ENCODE assay signal across 8 mouse cellular contexts in the genomic region with DNA sequence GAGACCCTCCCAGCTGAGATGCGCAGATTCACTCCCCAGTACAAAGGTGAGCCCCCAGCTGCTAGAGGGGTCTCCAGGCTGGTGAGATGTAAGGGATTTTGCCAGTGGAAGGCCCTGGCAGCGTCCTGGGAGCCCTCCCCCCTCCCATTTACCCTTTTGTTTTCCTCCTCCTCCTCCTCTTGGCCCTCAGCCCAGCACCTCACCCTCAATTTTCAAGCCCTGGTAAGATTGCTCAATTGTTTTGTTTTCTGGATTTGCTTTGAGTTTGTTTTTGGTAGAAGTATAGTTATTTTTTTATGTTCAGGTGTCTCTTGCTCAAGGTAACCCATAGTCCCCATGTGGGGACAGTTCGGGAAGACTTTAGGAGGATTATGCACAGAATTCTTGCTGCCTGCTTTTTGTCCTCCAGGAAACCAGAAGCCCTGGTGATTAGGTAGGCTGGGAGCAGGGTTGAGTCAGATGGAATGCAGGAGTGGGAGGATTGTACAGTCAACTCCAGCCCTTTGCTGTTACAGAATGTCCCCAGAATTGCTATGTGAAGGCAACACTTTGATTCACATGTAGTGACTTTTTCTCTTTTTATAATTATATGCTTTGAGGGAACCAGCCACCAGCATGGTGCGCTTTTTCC. TPM values are rescaled to one million over a fixed set of nuclear protein-coding genes. Genes with fewer than 3 reads are reported as not detected.
DNase-seq lines count a peak whose midpoint lies in the region; ATAC-seq and TF ChIP-seq lines count a peak whose summit lies in the region.

No protein-coding gene starts in this region.

- TF ChIP-seq POLR2A in olfactory bulb, adult 2 months (IDR thresholded peaks at IDR 0.05; ENCODE audit: insufficient read depth, low read depth, low read length): no peak

- no peak for DNase-seq in midbrain, embryonic 10.5 days (ENCODE audit: low spot score)
- no peak for DNase-seq in midbrain, embryonic 11.5 days (ENCODE audit: low spot score, missing footprints)
- DNase-seq in hindbrain, embryonic 14.5 days (ENCODE audit: low spot score): no peak
- no peak for DNase-seq in retina, postnatal 1 day
- no peak for DNase-seq in right cerebral cortex, postnatal 36 days (ENCODE audit: low spot score in 2 of 2)

- H3K4me1 ChIP-seq in erythroblast, embryonic 14.5 days (ENCODE audit: control insufficient read depth): peaks cover 79% of the 10 kb centered on the region
- H3K4me1 ChIP-seq in midbrain, embryonic 10.5 days: peaks cover 40% of the 10 kb centered on the region
- H3K4me1 ChIP-seq in midbrain, embryonic 11.5 days (ENCODE audit: control insufficient read depth, insufficient read depth, low read length): peaks cover 21% of the 10 kb centered on the region
- peaks cover 41% of the 10 kb centered on the region for H3K4me1 ChIP-seq in hindbrain, embryonic 14.5 days (replicated peaks; ENCODE audit: control insufficient read depth, insufficient read depth, low read length)
- H3K4me1 ChIP-seq in olfactory bulb, adult 2 months (ENCODE audit: control insufficient read depth, insufficient read depth, low read length): peaks cover 22% of the 10 kb centered on the region

- no peaks in the 10 kb centered on the region for H3K9me3 ChIP-seq in erythroblast, embryonic 14.5 days (ENCODE audit: control insufficient read depth, low read length)
- no peaks in the 10 kb centered on the region for H3K9me3 ChIP-seq in midbrain, embryonic 10.5 days (replicated peaks)
- no peaks in the 10 kb centered on the region for H3K9me3 ChIP-seq in midbrain, embryonic 11.5 days (ENCODE audit: control insufficient read depth, low read length)
- H3K9me3 ChIP-seq in hindbrain, embryonic 14.5 days (ENCODE audit: control insufficient read depth, low read length): no peaks in the 10 kb centered on the region

- H3K9ac ChIP-seq in midbrain, embryonic 11.5 days (ENCODE audit: low read length): no peak overlapping the region
- no peak overlapping the region for H3K9ac ChIP-seq in hindbrain, embryonic 14.5 days

- H3K27ac ChIP-seq in midbrain, embryonic 10.5 days (replicated peaks): peak overlapping the region; percentile 52; the same call in 1 of the 2 replicates
- no peak overlapping the region for H3K27ac ChIP-seq in midbrain, embryonic 11.5 days (ENCODE audit: low read depth, low read length)
- no peak overlapping the region for H3K27ac ChIP-seq in hindbrain, embryonic 14.5 days
- H3K27ac ChIP-seq in olfactory bulb, adult 2 months (ENCODE audit: insufficient read depth, low read depth, low read length): peak overlapping the region; percentile 89

- H3K4me3 ChIP-seq in erythroblast, embryonic 14.5 days (replicated peaks): peak overlapping the region; percentile 62
- peak overlapping the region; percentile 24; the same call in 1 of the 2 replicates for H3K4me3 ChIP-seq in midbrain, embryonic 10.5 days
- no peak overlapping the region for H3K4me3 ChIP-seq in midbrain, embryonic 11.5 days (ENCODE audit: low read depth, low read length)
- no peak overlapping the region for H3K4me3 ChIP-seq in hindbrain, embryonic 14.5 days (replicated peaks; ENCODE audit: low read length)
- H3K4me3 ChIP-seq in olfactory bulb, adult 2 months (ENCODE audit: insufficient read depth, low read depth, low read length): peak overlapping the region; percentile 16

- peaks cover 83% of the 10 kb centered on the region for H3K36me3 ChIP-seq in erythroblast, embryonic 14.5 days (ENCODE audit: control insufficient read depth)
- peaks cover 66% of the 10 kb centered on the region for H3K36me3 ChIP-seq in midbrain, embryonic 10.5 days
- H3K36me3 ChIP-seq in midbrain, embryonic 11.5 days (ENCODE audit: control insufficient read depth, insufficient read depth, low read length): peaks cover 22% of the 10 kb centered on the region
- peaks cover 58% of the 10 kb centered on the region for H3K36me3 ChIP-seq in hindbrain, embryonic 14.5 days (replicated peaks; ENCODE audit: control insufficient read depth, insufficient read depth)

- no peak for TF ChIP-seq CTCF in olfactory bulb, adult 2 months (IDR thresholded peaks at IDR 0.05; ENCODE audit: insufficient read depth, low read depth, low read length)

- no peaks in the 10 kb centered on the region for H3K27me3 ChIP-seq in erythroblast, embryonic 14.5 days (ENCODE audit: control insufficient read depth)
- no peaks in the 10 kb centered on the region for H3K27me3 ChIP-seq in midbrain, embryonic 10.5 days (ENCODE audit: low read depth, poor library complexity, severe bottlenecking)
- no peaks in the 10 kb centered on the region for H3K27me3 ChIP-seq in midbrain, embryonic 11.5 days (ENCODE audit: control insufficient read depth, insufficient read depth, low read length)
- no peaks in the 10 kb centered on the region for H3K27me3 ChIP-seq in hindbrain, embryonic 14.5 days (ENCODE audit: control insufficient read depth, insufficient read depth, low read length)

- ATAC-seq in erythroblast, adult 5-6 weeks (replicated peaks; ENCODE audit: low FRiP score, poor library complexity, severe bottlenecking): no peak
- ATAC-seq in midbrain, embryonic 11.5 days (ENCODE audit: low FRiP score): no peak
- no peak for ATAC-seq in hindbrain, embryonic 14.5 days (ENCODE audit: low FRiP score)

- 88% methylated on average over 4 of the region's 4 CpGs for WGBS in midbrain, embryonic 10.5 days
- WGBS in midbrain, embryonic 11.5 days: 71% methylated on average over 4 of the region's 4 CpGs
- 56% methylated on average over 4 of the region's 4 CpGs for WGBS in hindbrain, embryonic 14.5 days
- 18% methylated on average over 4 of the region's 4 CpGs for WGBS in olfactory bulb, adult 2 months

- no peak overlapping the region for H3K4me2 ChIP-seq in midbrain, embryonic 11.5 days
- H3K4me2 ChIP-seq in hindbrain, embryonic 14.5 days (replicated peaks): peak overlapping the region; percentile 21

RNA-seq across cellular contexts. Expression of gene Nckipsd, which starts 11.7 kb away (rescaled TPM):
- polyA plus RNA-seq in erythroblast, embryonic 14.5 days (2012): 0.14 and 1.5 TPM in 2 replicates
- 2.7 and 4.2 TPM in 2 replicates for total RNA-seq in erythroblast, adult 5-6 weeks (2015; ENCODE audit: low replicate concordance)
- 1.8 and 3.7 TPM in 2 replicates for total RNA-seq in erythroblast, adult 5-6 weeks (2017; ENCODE audit: low replicate concordance)
- polyA plus RNA-seq in midbrain, embryonic 10.5 days (2016; fragmentation: Nextera tagmentation; extraction: Ambion mirVana): 14.5 and 17.3 TPM in 2 replicates
- 8.3 and 9.2 TPM in 2 replicates for polyA plus RNA-seq in midbrain, embryonic 11.5 days (2014; fragmentation: Nextera tagmentation; extraction: Ambion mirVana)
- 28.5 and 29.6 TPM in 2 replicates for polyA plus RNA-seq in hindbrain, embryonic 14.5 days (2014; fragmentation: Nextera tagmentation; extraction: Ambion mirVana)
- not detected in 2 replicates for polyA plus RNA-seq in olfactory bulb, adult 2 months (2012; ENCODE audit: insufficient read depth, insufficient read length, low replicate concordance, missing spikeins)

RNA-seq across cellular contexts. Expression of gene Ip6k2, which starts 12.9 kb away (rescaled TPM):
- 5.9 and 7.9 TPM in 2 replicates for polyA plus RNA-seq in erythroblast, embryonic 14.5 days (2012)
- 4.2 and 20.9 TPM in 2 replicates for total RNA-seq in erythroblast, adult 5-6 weeks (2015; ENCODE audit: low replicate concordance)
- total RNA-seq in erythroblast, adult 5-6 weeks (2017; ENCODE audit: low replicate concordance): 47.5 and 61.2 TPM in 2 replicates
- polyA plus RNA-seq in midbrain, embryonic 10.5 days (2016; fragmentation: Nextera tagmentation; extraction: Ambion mirVana): 89.0 and 105 TPM in 2 replicates
- polyA plus RNA-seq in midbrain, embryonic 11.5 days (2014; fragmentation: Nextera tagmentation; extraction: Ambion mirVana): 104 and 109 TPM in 2 replicates
- polyA plus RNA-seq in hindbrain, embryonic 14.5 days (2014; fragmentation: Nextera tagmentation; extraction: Ambion mirVana): 202 and 238 TPM in 2 replicates
- polyA plus RNA-seq in olfactory bulb, adult 2 months (2012; ENCODE audit: insufficient read depth, insufficient read length, low replicate concordance, missing spikeins): not detected in 2 replicates

RNA-seq across cellular contexts. Expression of gene Celsr3, which starts 29.7 kb away (rescaled TPM):
- polyA plus RNA-seq in erythroblast, embryonic 14.5 days (2012): 0.01 TPM in 2 replicates
- total RNA-seq in erythroblast, adult 5-6 weeks (2015; ENCODE audit: low replicate concordance): 1.9 and 5.0 TPM in 2 replicates
- total RNA-seq in erythroblast, adult 5-6 weeks (2017; ENCODE audit: low replicate concordance): 0.09 and 1.8 TPM in 2 replicates
- 3.1 and 5.0 TPM in 2 replicates for polyA plus RNA-seq in midbrain, embryonic 10.5 days (2016; fragmentation: Nextera tagmentation; extraction: Ambion mirVana)
- polyA plus RNA-seq in midbrain, embryonic 11.5 days (2014; fragmentation: Nextera tagmentation; extraction: Ambion mirVana): 5.4 and 6.4 TPM in 2 replicates
- polyA plus RNA-seq in hindbrain, embryonic 14.5 days (2014; fragmentation: Nextera tagmentation; extraction: Ambion mirVana): 15.4 and 16.0 TPM in 2 replicates
- not detected in 2 replicates for polyA plus RNA-seq in olfactory bulb, adult 2 months (2012; ENCODE audit: insufficient read depth, insufficient read length, low replicate concordance, missing spikeins)

RNA-seq across cellular contexts. Expression of gene Slc26a6, which starts 56.6 kb away (rescaled TPM):
- 0.15 and 0.26 TPM in 2 replicates for polyA plus RNA-seq in erythroblast, embryonic 14.5 days (2012)
- total RNA-seq in erythroblast, adult 5-6 weeks (2015; ENCODE audit: low replicate concordance): 0.63 and 23.8 TPM in 2 replicates
- not detected in 2 replicates for total RNA-seq in erythroblast, adult 5-6 weeks (2017; ENCODE audit: low replicate concordance)
- polyA plus RNA-seq in midbrain, embryonic 10.5 days (2016; fragmentation: Nextera tagmentation; extraction: Ambion mirVana): 9.5 and 12.5 TPM in 2 replicates
- polyA plus RNA-seq in midbrain, embryonic 11.5 days (2014; fragmentation: Nextera tagmentation; extraction: Ambion mirVana): 7.5 and 8.0 TPM in 2 replicates
- polyA plus RNA-seq in hindbrain, embryonic 14.5 days (2014; fragmentation: Nextera tagmentation; extraction: Ambion mirVana): 19.1 and 21.5 TPM in 2 replicates
- not detected in 2 replicates for polyA plus RNA-seq in olfactory bulb, adult 2 months (2012; ENCODE audit: insufficient read depth, insufficient read length, low replicate concordance, missing spikeins)

Comparison
In these comparisons a context has a peak if more than half of its experiments do, and no peak if none do; other contexts are left out.
1. H3K4me3 ChIP-seq: peak in erythroblast, embryonic 14.5 days (single experiment), midbrain, embryonic 10.5 days (single experiment) and olfactory bulb, adult 2 months (single experiment); none in midbrain, embryonic 11.5 days (single experiment) and hindbrain, embryonic 14.5 days (single experiment).
2. H3K27ac ChIP-seq: peak in midbrain, embryonic 10.5 days (single experiment) and olfactory bulb, adult 2 months (single experiment); none in midbrain, embryonic 11.5 days (single experiment) and hindbrain, embryonic 14.5 days (single experiment).